Mouse (Mus musculus) lung, embryonic 14.5 days (tissue): Measurements from ENCODE around the gene Hnrnpdl. TPM values are rescaled to one million over a fixed set of nuclear protein-coding genes. Genes with fewer than 3 reads are reported as not detected.

Experiments
- ATAC-seq: fragments of 200-750 bp; cut with Nextera tagmentation; 2 replicates; pipeline ENCODE4 v1.8.0; 2017; ENCODE audit warnings: mild to moderate bottlenecking, moderate TSS enrichment, moderate library complexity; ENCODE audit not compliant: insufficient read depth
- DNase-seq: peaks from one replicate; pipeline ENCODE4 v3.0.0-alpha.2; 2015
- H3K27ac ChIP-seq: fragments of 300-500 bp; sonication (generic); 2 replicates; pipeline ENCODE4 v1.5.1; 2014; ENCODE audit warnings: low read depth, mild to moderate bottlenecking, moderate library complexity
- H3K27me3 ChIP-seq: fragments of 300-500 bp; sonication (generic); 2 replicates; pipeline ENCODE4 v1.6.1; 2014; ENCODE audit warnings: low read length, control low read depth; ENCODE audit not compliant: insufficient read depth
- H3K36me3 ChIP-seq: fragments of 300-500 bp; sonication (generic); 2 replicates; pipeline ENCODE4 v1.6.1; 2014; ENCODE audit warnings: control low read depth; ENCODE audit not compliant: insufficient read depth
- H3K4me1 ChIP-seq: fragments of 300-500 bp; sonication (generic); 2 replicates; pipeline ENCODE4 v1.6.1; 2014; ENCODE audit warnings: antibody characterized with exemption, control low read depth; ENCODE audit not compliant: insufficient read depth
- H3K4me2 ChIP-seq: fragments of 300-500 bp; sonication (generic); 2 replicates; pipeline ENCODE4 v1.6.1; 2014; ENCODE audit warnings: mild to moderate bottlenecking
- H3K4me3 ChIP-seq: fragments of 300-500 bp; sonication (generic); 2 replicates; pipeline ENCODE4 v1.5.1; 2014; ENCODE audit warnings: low read depth, low read length
- H3K9ac ChIP-seq: fragments of 300-500 bp; sonication (generic); 2 replicates; pipeline ENCODE4 v1.6.1; 2014
- H3K9me3 ChIP-seq: fragments of 300-500 bp; sonication (generic); 2 replicates; pipeline ENCODE4 v1.6.1; 2016; ENCODE audit warnings: low read depth, low read length, control low read depth
- CTCF ChIP-seq: IDR thresholded peaks from 2 replicates; pipeline ENCODE4 v1.5.1; 2016; ENCODE audit warnings: antibody characterized with exemption, low read depth
- WGBS: fragments of 180-500 bp; shearing (Covaris S2); extraction: QIAGEN DNeasy Blood & Tissue Kit; methylation state at CpG from one replicate; pipeline ENCODE4 v1.1.7; 2014; 5-methylcytosine and 5-hydroxymethylcytosine counted together
- polyA plus RNA-seq: library from polyadenylated mRNA; unstranded; fragments of >200 nt; fragmentation: Nextera tagmentation; extraction: Ambion mirVana; gene quantifications from 2 replicates; pipeline ENCODE4 v1.2.1, GENCODE M21; 2014

Gene Hnrnpdl
- polyA plus RNA-seq, 1 experiment from 2014 or later, result 204 TPM

DNA sequence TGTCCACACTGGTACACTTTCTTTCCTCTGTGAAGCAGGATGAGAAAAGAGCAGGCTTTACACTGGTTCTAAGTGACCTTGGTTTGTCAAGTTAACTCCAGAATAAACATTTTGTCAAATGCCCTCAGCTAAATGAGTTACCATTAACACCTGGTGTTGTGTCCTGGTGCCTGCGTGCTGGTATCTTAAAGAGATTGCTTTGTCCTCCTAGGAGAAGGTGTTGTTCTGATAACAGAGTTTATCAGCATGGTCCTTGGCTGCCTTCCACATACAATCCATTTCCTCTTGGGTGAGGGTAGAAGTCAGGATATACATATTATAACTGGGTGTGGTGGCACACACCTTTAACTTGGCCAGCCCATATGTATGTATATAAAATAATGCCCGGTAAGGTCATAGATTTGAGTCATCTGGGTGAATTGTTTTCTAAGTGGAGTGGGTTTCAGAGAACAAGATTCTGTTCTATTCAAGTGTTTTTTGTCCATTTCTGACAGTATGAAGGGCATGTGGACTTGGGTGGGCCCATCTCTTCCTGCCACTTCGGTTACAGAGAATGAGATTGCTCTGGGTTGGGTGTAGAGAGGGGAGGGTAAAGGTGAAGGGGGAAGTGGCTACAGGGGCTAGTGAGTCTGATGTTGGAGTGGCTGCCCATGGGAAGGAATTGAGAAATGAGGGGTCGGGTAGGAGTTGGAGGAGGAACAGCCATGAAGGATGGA lies 33.0 kb downstream of the Hnrnpdl start:
- no peaks in the 10 kb centered on the region for H3K9me3 ChIP-seq
- no peak overlapping the region for H3K4me2 ChIP-seq
- no peak for ATAC-seq
- 78% methylated on average over 4 of the region's 4 CpGs for WGBS
- no peaks in the 10 kb centered on the region for H3K4me1 ChIP-seq
- H3K9ac ChIP-seq, result no peak overlapping the region
- H3K36me3 ChIP-seq, result no peaks in the 10 kb centered on the region
- no peak for DNase-seq
- no peak for TF ChIP-seq CTCF
- H3K4me3 ChIP-seq, result no peak overlapping the region
- H3K27me3 ChIP-seq, result no peaks in the 10 kb centered on the region
- H3K27ac ChIP-seq, result no peak overlapping the region

DNA sequence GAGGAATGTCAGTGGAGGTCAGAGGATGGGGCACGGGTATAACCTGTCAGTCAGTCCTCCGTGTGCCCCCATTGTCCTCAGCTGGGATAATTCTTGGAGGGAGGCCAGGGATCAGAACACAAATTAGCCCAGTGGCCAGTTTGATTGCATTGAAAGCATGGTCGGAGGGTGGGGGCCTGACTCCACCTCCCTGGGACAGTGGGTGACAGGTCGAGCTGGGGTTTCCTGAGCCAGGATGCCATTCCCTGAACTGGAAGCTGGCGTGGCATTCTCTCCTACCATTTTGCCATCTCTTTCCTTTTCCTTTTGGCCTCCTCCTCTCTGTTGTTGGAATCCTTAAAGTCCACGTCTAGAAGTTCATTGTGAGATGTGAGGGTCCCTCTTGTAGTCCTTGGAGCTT lies 33.6 kb downstream of the Hnrnpdl start:
- H3K27me3 ChIP-seq, result no peaks in the 10 kb centered on the region
- H3K27ac ChIP-seq, result no peak overlapping the region
- no peak for DNase-seq
- no peak for TF ChIP-seq CTCF
- H3K36me3 ChIP-seq, result no peaks in the 10 kb centered on the region
- ATAC-seq, result no peak
- H3K4me1 ChIP-seq, result no peaks in the 10 kb centered on the region
- no peak overlapping the region for H3K9ac ChIP-seq
- no peak overlapping the region for H3K4me2 ChIP-seq
- no peaks in the 10 kb centered on the region for H3K9me3 ChIP-seq
- no peak overlapping the region for H3K4me3 ChIP-seq
- WGBS, result 73% methylated on average over 6 of the region's 6 CpGs

DNA sequence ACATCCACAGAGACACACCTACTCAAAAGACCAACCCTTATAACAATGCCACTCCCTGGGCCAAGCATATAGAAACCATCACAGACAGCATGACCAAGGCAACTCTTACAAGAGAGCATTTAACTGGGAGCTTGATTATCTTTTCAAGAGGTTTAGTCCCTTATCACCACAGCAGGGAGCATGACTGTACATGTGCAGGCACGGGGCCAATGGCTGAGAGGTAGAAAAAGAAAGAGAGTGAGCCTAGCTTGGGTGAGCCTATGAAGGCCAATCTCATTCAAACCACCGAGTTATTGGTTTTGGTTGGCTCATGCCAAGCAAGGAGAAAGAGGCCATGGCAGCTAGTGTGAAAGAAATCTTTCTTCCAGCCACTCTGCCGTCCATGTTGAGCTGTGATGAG lies 34.0 kb downstream of the Hnrnpdl start:
- TF ChIP-seq CTCF, result no peak
- no peak overlapping the region for H3K4me2 ChIP-seq
- ATAC-seq, result no peak

DNA sequence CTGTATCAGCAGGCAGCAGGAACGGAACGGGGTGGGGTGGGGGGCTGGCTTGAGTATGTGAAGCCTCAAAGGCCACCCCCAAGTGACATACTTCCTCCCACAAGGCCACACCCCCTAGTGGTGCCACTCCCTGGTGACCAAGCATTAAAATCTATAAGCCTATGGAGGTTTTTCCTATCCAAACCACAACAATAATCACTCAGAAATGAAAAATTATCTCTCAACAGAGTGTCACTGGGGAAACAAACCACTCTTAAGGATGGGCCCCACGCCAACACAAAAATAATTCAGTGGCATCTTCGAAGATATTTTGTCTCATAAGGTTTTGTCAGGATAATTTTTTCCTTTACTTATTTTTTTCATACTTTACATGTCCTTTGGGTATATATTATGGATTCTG lies 35.6 kb downstream of the Hnrnpdl start:
- 73% methylated on average over 4 of the region's 4 CpGs for WGBS
- Histone ChIP-seq H3K36me3 (no peaks in the 10 kb centered on the region), H3K9me3 (no peaks in the 10 kb centered on the region), H3K4me2 (no peak overlapping the region), H3K9ac (no peak overlapping the region), H3K27me3 (no peaks in the 10 kb centered on the region), H3K27ac (no peak overlapping the region), H3K4me1 (no peaks in the 10 kb centered on the region), H3K4me3 (no peak overlapping the region)
- TF ChIP-seq CTCF, result no peak
- no peak for DNase-seq
- no peak for ATAC-seq

More for the DNA sequence above, 34.0 kb downstream of the Hnrnpdl start:
- 57% methylated on average over 3 of the region's 3 CpGs for WGBS
- DNase-seq, result no peak
- H3K4me3 ChIP-seq, result no peak overlapping the region
- no peaks in the 10 kb centered on the region for H3K9me3 ChIP-seq
- no peak overlapping the region for H3K9ac ChIP-seq
- H3K27ac ChIP-seq, result no peak overlapping the region
- no peaks in the 10 kb centered on the region for H3K27me3 ChIP-seq
- no peaks in the 10 kb centered on the region for H3K36me3 ChIP-seq
- no peaks in the 10 kb centered on the region for H3K4me1 ChIP-seq

DNA sequence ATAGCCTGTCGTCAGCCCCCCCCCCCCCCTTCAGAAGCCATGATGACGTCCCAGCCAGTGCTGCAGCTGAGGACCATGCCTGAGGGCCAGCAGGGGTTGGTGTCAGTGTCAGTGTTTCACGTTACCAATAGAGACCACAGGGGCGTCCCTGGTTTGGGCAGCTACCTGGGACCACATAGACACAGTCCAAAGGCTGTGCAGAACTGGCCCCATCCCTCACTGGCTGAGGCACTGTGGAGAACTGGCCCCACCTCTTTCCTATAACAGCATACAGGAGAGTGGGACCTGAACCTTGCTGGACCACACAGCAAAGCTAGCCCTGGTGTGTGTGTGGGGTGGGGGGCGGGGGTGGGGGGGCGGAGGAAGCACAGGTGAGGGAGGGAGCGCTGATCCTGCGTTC lies 39.0 kb downstream of the Hnrnpdl start:
- H3K4me3 ChIP-seq, result no peak overlapping the region
- no peak for TF ChIP-seq CTCF
- ATAC-seq, result no peak

DNA sequence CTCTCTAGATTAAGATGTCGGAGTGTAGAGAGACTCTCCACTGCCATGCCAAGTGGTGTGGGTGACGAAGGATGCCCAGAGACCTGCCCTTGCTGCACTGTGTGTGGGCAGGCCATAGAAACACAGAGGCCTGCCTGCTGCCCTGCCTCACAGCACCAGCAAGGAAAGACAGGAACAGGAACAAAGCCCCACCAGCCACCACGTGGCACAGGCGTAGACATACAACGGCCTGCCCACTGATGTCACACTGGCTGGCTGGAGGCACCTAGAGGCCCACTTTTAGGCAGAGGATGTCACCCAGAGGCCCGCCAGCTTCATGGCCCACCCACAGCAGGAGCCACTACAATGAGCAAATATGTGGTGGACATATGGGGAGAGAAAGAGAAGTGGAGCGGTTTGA lies 39.4 kb downstream of the Hnrnpdl start:
- WGBS, result 72% methylated on average over 7 of the region's 7 CpGs
- Histone ChIP-seq H3K27ac (no peak overlapping the region), H3K27me3 (no peaks in the 10 kb centered on the region), H3K9me3 (0 out of 2 replicates have a peak, but pooled peaks cover 3% of the 10 kb centered on the region), H3K36me3 (no peaks in the 10 kb centered on the region), H3K4me3 (no peak overlapping the region), H3K9ac (no peak overlapping the region), H3K4me1 (no peaks in the 10 kb centered on the region), H3K4me2 (no peak overlapping the region)
- TF ChIP-seq CTCF, result no peak
- no peak for DNase-seq
- no peak for ATAC-seq

More for the DNA sequence above, 39.0 kb downstream of the Hnrnpdl start:
- Histone ChIP-seq H3K4me1 (no peaks in the 10 kb centered on the region), H3K27ac (no peak overlapping the region), H3K36me3 (no peaks in the 10 kb centered on the region), H3K9me3 (0 out of 2 replicates have a peak, but pooled peaks cover 3% of the 10 kb centered on the region), H3K4me2 (no peak overlapping the region), H3K9ac (no peak overlapping the region), H3K27me3 (no peaks in the 10 kb centered on the region)
- WGBS, result 36% methylated on average over 8 of the region's 8 CpGs
- DNase-seq, result no peak

DNA sequence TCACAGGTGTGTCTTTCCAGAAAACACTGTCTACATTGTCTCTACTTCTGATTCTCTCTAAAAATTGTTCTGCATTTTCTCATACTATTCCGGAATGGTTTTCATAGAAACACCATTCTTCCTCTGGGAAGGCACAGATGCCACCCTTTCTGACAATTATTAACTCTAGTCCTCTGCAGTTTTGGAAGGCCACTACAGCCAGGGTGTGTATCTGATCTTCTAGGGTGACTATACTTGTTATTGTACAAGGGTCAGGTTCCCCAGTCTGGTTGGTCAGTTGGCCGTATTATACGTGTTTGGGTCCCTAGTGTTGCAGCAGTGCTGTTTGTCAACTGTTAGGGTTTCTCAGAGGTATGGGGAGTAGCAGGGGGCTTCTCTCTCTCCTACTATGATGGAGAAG lies 44.8 kb downstream of the Hnrnpdl start:
- Histone ChIP-seq H3K9ac (no peak overlapping the region), H3K4me1 (no peaks in the 10 kb centered on the region), H3K4me2 (no peak overlapping the region), H3K4me3 (no peak overlapping the region), H3K27me3 (no peaks in the 10 kb centered on the region), H3K36me3 (no peaks in the 10 kb centered on the region), H3K9me3 (0 out of 2 replicates have a peak, but pooled peaks cover 3% of the 10 kb centered on the region), H3K27ac (no peak overlapping the region)
- ATAC-seq, result no peak
- 93% methylated on average over 3 of the region's 3 CpGs for WGBS
- DNase-seq, result no peak
- TF ChIP-seq CTCF, result no peak
